Mouse (Mus musculus): ENCODE results near the gene Arg2. TPM values are rescaled to one million over a fixed set of nuclear protein-coding genes. Genes with fewer than 3 reads are reported as not detected.

The Arg2 gene
- polyA plus RNA-seq, 1 experiment from 2014 or later, result 0.67 TPM

DNA sequence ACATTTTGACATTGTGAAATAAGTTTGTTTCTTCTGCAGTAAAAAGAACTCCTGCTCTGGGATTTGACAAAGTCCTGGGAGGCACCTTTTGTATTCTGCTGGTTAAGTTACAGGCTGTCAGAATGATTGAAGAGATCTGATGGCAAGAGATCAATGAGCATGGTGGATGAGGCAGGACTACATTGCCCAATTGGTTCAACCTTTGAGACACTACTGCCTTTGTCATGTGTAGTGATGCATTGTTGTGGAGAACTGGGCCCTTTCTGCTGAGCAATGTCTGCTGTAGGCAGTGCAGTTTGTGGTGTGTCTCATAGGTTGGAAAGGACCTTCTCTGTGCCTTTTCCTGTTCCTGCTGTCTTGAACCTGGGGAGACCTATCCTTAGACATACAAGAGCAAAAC, 10.8 kb downstream of the Arg2 start:
- Histone ChIP-seq H3K27me3 (ENCODE audit: control insufficient read depth, insufficient read depth, low read length) (no peaks in the 10 kb centered on the region), H3K9ac (ENCODE audit: low read length) (no peak overlapping the region), H3K4me3 (ENCODE audit: low read length) (no peak overlapping the region), H3K4me2 (ENCODE audit: low read depth, low read length) (no peak overlapping the region), H3K4me1 (ENCODE audit: control insufficient read depth, insufficient read depth, low read length) (no peaks in the 10 kb centered on the region), H3K36me3 (ENCODE audit: control insufficient read depth, insufficient read depth) (no peaks in the 10 kb centered on the region), H3K27ac (ENCODE audit: low read length) (no peak overlapping the region), H3K9me3 (replicated peaks; ENCODE audit: control insufficient read depth, low read length) (no peaks in the 10 kb centered on the region)
- no peak for ATAC-seq (replicated peaks; ENCODE audit: extremely low read depth, insufficient read depth, low FRiP score)

DNA sequence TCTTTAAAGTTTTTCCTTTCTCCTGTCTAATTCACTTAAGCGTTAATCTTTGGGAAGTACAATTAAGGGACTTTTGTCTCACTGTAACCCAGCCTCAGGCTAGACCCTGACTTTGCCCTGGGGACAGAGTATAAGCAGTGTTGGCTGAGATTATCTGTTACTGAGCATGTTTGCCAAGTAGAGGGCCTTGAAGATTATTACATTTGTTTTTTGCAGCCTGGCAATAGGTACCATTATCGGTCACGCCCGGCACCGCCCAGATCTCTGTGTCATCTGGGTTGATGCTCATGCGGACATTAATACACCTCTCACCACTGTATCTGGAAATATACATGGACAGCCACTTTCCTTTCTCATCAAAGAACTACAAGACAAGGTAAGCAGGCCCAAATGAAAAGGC, 19.1 kb downstream of the Arg2 start:
- peaks cover under 1% of the 10 kb centered on the region; the same call in 1 of the 2 replicates for H3K36me3 ChIP-seq (ENCODE audit: control insufficient read depth, insufficient read depth)
- H3K4me2 ChIP-seq (ENCODE audit: low read depth, low read length), result no peak overlapping the region
- H3K27me3 ChIP-seq (ENCODE audit: control insufficient read depth, insufficient read depth, low read length), result no peaks in the 10 kb centered on the region
- WGBS, result 91% methylated on average over 6 of the region's 6 CpGs
- H3K27ac ChIP-seq (ENCODE audit: low read length), result no peak overlapping the region
- no peak overlapping the region for H3K4me3 ChIP-seq (ENCODE audit: low read length)
- no peaks in the 10 kb centered on the region for H3K9me3 ChIP-seq (replicated peaks; ENCODE audit: control insufficient read depth, low read length)
- no peak overlapping the region for H3K9ac ChIP-seq (ENCODE audit: low read length)
- ATAC-seq (replicated peaks; ENCODE audit: extremely low read depth, insufficient read depth, low FRiP score), result no peak
- H3K4me1 ChIP-seq (ENCODE audit: control insufficient read depth, insufficient read depth, low read length), result 0 out of 2 replicates have a peak, but pooled peaks cover 3% of the 10 kb centered on the region

DNA sequence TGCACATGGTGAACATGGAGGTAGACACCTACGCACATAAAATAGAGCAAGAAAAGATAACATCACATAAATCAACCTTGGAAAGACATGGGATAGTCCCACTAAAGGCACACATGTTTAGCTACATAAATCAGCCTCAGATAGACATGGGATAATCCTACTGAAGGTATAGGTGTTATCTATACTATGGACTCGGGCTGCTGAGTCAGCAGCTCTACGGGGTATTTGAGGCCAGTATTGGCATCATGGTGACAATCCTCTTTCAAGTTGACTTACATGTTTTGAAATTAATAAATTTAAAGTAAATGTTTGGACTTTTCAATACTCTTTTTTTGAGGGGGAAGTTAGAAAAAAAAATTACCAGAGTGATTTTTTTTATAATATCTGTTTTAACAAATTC, 32.3 kb downstream of the Arg2 start:
- Histone ChIP-seq H3K27ac (ENCODE audit: low read length) (no peak overlapping the region), H3K27me3 (ENCODE audit: control insufficient read depth, insufficient read depth, low read length) (no peaks in the 10 kb centered on the region), H3K4me1 (ENCODE audit: control insufficient read depth, insufficient read depth, low read length) (peaks cover 7% of the 10 kb centered on the region), H3K4me3 (ENCODE audit: low read length) (no peak overlapping the region), H3K4me2 (ENCODE audit: low read depth, low read length) (no peak overlapping the region), H3K9ac (ENCODE audit: low read length) (no peak overlapping the region), H3K36me3 (ENCODE audit: control insufficient read depth, insufficient read depth) (peaks cover 32% of the 10 kb centered on the region), H3K9me3 (replicated peaks; ENCODE audit: control insufficient read depth, low read length) (no peaks in the 10 kb centered on the region)
- 92% methylated on average over 3 of the region's 3 CpGs for WGBS
- ATAC-seq (replicated peaks; ENCODE audit: extremely low read depth, insufficient read depth, low FRiP score), result no peak

DNA sequence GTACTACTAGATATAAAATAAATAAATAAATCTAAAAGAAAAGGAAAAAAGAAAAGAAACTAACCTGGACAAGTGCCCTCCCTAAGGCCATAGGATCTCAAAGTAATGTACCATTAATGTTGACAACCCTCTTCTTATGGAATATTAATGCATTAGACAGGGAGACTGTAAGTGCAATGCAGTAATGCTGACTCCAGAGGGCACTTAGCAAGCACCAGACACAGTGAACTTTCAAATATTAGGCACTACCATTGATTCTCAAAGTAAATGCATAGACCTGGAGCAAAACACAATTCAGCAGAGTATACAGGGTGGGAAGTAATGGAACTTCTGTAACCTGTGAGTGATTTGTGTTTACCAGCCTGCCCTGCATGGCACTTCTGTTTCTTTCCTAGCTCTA, 38.6 kb downstream of the Arg2 start:
- Histone ChIP-seq H3K4me3 (ENCODE audit: low read length) (no peak overlapping the region), H3K9ac (ENCODE audit: low read length) (no peak overlapping the region), H3K4me1 (ENCODE audit: control insufficient read depth, insufficient read depth, low read length) (peaks cover 7% of the 10 kb centered on the region), H3K27ac (ENCODE audit: low read length) (no peak overlapping the region), H3K36me3 (ENCODE audit: control insufficient read depth, insufficient read depth) (no peaks in the 10 kb centered on the region), H3K4me2 (ENCODE audit: low read depth, low read length) (no peak overlapping the region), H3K27me3 (ENCODE audit: control insufficient read depth, insufficient read depth, low read length) (no peaks in the 10 kb centered on the region), H3K9me3 (replicated peaks; ENCODE audit: control insufficient read depth, low read length) (no peaks in the 10 kb centered on the region)
- no peak for ATAC-seq (replicated peaks; ENCODE audit: extremely low read depth, insufficient read depth, low FRiP score)

DNA sequence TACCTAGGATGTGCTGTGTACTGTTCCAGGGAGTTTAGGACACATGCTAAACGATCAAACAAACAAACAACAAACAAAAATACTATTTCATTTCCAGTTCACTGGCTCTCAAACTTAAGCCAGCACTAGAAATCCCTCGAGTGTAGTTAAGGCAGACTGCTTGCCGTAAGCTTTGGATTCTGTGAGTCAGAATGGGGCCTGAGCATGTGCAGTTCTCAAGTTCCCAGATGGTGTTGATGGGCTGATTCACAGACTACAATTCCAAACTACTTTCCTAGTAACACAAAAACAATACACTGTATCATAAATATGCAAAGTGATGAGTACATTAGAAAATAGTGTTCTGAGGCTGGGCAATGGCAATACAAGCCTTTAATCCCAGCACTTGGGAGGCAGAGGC, 39.8 kb downstream of the Arg2 start:
- WGBS, result 79% methylated on average over 3 of the region's 3 CpGs
- H3K27ac ChIP-seq (ENCODE audit: low read length), result no peak overlapping the region

DNA sequence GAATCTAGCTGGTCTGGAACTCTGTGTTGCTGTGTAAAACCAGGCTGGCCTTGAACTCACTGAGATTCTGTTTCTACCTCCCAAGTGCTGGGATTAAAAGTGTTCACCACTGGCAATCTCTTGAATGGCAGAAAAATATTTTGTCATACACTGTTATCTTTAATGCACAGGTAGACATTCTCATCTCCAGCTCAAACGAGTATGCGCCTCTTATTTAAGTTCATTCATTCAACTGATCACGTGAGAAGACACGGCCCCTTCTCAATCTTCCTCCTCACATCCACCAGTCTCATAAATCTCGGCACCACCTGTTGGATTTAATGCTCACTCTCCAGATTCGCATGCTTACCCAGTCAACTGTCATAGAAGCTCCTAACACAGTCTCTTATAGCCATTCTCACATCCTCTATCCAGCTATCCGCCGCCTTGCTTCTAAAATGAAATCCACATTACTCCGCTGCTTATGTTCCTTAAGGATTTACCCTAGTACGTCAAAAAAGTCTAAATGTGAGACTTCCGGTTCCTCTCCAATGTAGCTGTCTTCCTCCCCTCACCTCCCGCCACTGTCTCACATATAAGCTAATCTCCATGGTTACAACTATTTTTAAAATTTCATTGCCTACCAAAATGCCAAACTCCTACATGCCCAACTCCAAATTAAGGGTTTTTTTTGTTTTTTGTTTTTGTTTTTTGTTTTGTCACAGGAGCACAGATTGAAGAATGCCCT, 40.9 kb downstream of the Arg2 start:
- 33% methylated on average over 12 of the region's 12 CpGs for WGBS

More for the DNA sequence above, 39.8 kb downstream of the Arg2 start:
- no peaks in the 10 kb centered on the region for H3K9me3 ChIP-seq (replicated peaks; ENCODE audit: control insufficient read depth, low read length)
- H3K27me3 ChIP-seq (ENCODE audit: control insufficient read depth, insufficient read depth, low read length), result no peaks in the 10 kb centered on the region
- H3K9ac ChIP-seq (ENCODE audit: low read length), result no peak overlapping the region
- H3K4me3 ChIP-seq (ENCODE audit: low read length), result no peak overlapping the region
- H3K4me2 ChIP-seq (ENCODE audit: low read depth, low read length), result no peak overlapping the region
- no peak for ATAC-seq (replicated peaks; ENCODE audit: extremely low read depth, insufficient read depth, low FRiP score)
- H3K36me3 ChIP-seq (ENCODE audit: control insufficient read depth, insufficient read depth), result peaks cover 8% of the 10 kb centered on the region
- H3K4me1 ChIP-seq (ENCODE audit: control insufficient read depth, insufficient read depth, low read length), result peaks cover 7% of the 10 kb centered on the region

DNA sequence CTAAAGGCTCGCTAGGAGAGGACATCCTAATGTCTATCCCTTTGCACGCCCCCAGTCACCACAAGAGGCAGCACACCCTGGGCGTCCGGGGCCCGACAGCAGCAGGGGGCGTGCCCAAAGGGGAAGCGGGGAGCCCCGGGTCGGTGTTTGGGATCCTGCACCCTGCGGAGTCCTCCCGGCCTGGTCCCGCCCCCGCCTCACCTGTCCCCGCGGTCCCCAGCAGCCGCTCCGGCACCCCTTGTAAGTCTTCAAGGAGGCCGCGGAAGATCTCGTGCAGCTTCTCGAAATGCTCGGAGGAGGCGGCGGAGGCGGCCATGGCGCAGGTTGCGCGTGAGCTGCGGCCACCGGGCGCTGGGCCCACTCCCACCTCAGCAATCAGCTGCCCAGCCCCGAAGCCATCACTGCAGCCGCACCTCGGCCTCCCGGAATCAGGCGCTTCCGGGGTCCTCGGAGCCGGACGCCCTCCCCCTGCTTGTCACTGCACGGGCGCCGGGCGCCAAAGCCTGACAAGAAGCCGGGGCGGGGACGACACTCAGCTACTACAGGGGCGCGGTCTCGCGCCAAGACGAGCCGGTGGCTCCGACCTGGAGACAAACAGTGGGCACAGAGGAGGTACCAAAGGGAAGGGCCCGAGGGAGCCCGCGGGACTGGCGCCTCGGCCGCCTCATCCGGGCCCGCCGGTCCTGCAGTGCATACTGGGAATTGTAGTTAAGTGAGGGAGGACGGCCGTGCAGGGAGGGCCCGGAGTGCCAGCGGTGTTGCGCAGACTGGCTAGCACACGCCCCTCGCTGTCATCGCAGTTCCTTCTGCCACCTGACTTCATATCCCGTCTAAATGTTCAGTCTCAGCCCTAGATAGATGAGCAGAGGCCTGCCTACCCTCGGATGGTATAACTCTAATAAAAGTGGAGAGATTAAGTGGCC, 41.7 kb downstream of the Arg2 start, which contains the start of gene Vti1b:
Gene Vti1b (minus strand): TSS at position 649 of the 923 bp plus-strand sequence.
- peaks cover 15% of the 10 kb centered on the region for H3K36me3 ChIP-seq (ENCODE audit: control insufficient read depth, insufficient read depth)
- H3K27ac ChIP-seq (ENCODE audit: low read length), result peak within 1 kb of the TSS; percentile 96
- peak within 1 kb of the TSS; percentile 86 for H3K4me2 ChIP-seq (ENCODE audit: low read depth, low read length)
- H3K4me1 ChIP-seq (ENCODE audit: control insufficient read depth, insufficient read depth, low read length), result peaks cover 7% of the 10 kb centered on the region
- H3K9me3 ChIP-seq (replicated peaks; ENCODE audit: control insufficient read depth, low read length), result no peaks in the 10 kb centered on the region
- H3K27me3 ChIP-seq (ENCODE audit: control insufficient read depth, insufficient read depth, low read length), result no peaks in the 10 kb centered on the region
- peak; percentile 97 for ATAC-seq (replicated peaks; ENCODE audit: extremely low read depth, insufficient read depth, low FRiP score)
- peak within 1 kb of the TSS; percentile 100 for H3K4me3 ChIP-seq (ENCODE audit: low read length)
- H3K9ac ChIP-seq (ENCODE audit: low read length), result peak within 1 kb of the TSS; percentile 94
- WGBS, result under 1% methylated on average over 73 of the region's 73 CpGs

More for the DNA sequence above, 40.9 kb downstream of the Arg2 start:
- Histone ChIP-seq H3K36me3 (ENCODE audit: control insufficient read depth, insufficient read depth) (peaks cover 15% of the 10 kb centered on the region), H3K4me2 (ENCODE audit: low read depth, low read length) (peak overlapping the region; percentile 86), H3K9ac (ENCODE audit: low read length) (peak overlapping the region; percentile 94), H3K27me3 (ENCODE audit: control insufficient read depth, insufficient read depth, low read length) (no peaks in the 10 kb centered on the region), H3K9me3 (replicated peaks; ENCODE audit: control insufficient read depth, low read length) (no peaks in the 10 kb centered on the region), H3K4me1 (ENCODE audit: control insufficient read depth, insufficient read depth, low read length) (peaks cover 7% of the 10 kb centered on the region), H3K4me3 (ENCODE audit: low read length) (peak overlapping the region; percentile 100), H3K27ac (ENCODE audit: low read length) (no peak overlapping the region; the same call in 1 of the 2 replicates)
- ATAC-seq (replicated peaks; ENCODE audit: extremely low read depth, insufficient read depth, low FRiP score), result no peak

DNA sequence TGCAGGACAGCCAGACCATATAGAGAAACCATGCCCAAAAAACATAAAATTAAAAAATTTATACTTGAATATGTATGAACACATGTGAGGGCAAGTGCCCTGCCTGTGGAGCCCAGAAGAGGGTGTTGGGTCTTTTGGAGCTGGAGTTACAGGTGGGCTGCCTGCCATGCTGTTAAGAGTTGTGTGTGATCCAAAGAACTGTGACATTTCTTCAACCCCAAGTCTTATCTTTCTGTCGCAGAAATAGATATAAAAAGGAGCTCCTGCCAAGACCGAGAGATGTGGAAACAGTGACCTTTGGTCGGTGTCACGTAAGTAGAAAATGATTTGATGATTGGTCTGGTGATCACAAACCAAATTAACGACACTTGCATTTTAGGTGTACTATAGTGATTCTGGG, 43.1 kb downstream of the Arg2 start:
- Histone ChIP-seq H3K36me3 (ENCODE audit: control insufficient read depth, insufficient read depth) (peaks cover 18% of the 10 kb centered on the region), H3K27me3 (ENCODE audit: control insufficient read depth, insufficient read depth, low read length) (no peaks in the 10 kb centered on the region), H3K4me1 (ENCODE audit: control insufficient read depth, insufficient read depth, low read length) (peaks cover 7% of the 10 kb centered on the region), H3K4me2 (ENCODE audit: low read depth, low read length) (no peak overlapping the region), H3K27ac (ENCODE audit: low read length) (no peak overlapping the region), H3K4me3 (ENCODE audit: low read length) (no peak overlapping the region), H3K9me3 (replicated peaks; ENCODE audit: control insufficient read depth, low read length) (no peaks in the 10 kb centered on the region), H3K9ac (ENCODE audit: low read length) (no peak overlapping the region)
- no peak for ATAC-seq (replicated peaks; ENCODE audit: extremely low read depth, insufficient read depth, low FRiP score)
- 70% methylated on average over 5 of the region's 5 CpGs for WGBS

DNA sequence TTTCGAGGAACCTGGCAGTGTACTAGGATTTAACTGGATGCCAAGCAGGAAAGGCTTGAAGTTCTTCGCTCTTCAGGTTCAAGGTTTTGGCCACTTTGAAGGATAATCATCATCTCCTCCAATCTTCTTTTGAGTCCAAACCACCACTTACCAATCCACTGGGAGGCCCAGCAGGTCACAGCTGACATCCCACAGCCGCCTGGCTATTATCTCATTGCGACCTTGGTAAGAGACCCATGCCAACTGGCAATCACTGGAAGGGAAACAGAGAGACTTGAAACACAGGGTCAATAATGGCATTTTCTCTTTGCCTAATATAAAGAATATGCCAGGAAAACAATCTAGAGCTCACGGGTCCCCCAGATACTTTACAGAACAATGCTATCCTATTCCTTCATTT, 45.4 kb downstream of the Arg2 start:
- no peak for ATAC-seq (replicated peaks; ENCODE audit: extremely low read depth, insufficient read depth, low FRiP score)
- WGBS, result 89% methylated on average over 5 of the region's 5 CpGs
- H3K36me3 ChIP-seq (ENCODE audit: control insufficient read depth, insufficient read depth), result peaks cover 22% of the 10 kb centered on the region

More for the DNA sequence above, 45.4 kb downstream of the Arg2 start:
- H3K27me3 ChIP-seq (ENCODE audit: control insufficient read depth, insufficient read depth, low read length), result no peaks in the 10 kb centered on the region
- H3K27ac ChIP-seq (ENCODE audit: low read length), result no peak overlapping the region
- no peaks in the 10 kb centered on the region for H3K9me3 ChIP-seq (replicated peaks; ENCODE audit: control insufficient read depth, low read length)
- peaks cover 7% of the 10 kb centered on the region for H3K4me1 ChIP-seq (ENCODE audit: control insufficient read depth, insufficient read depth, low read length)
- no peak overlapping the region for H3K9ac ChIP-seq (ENCODE audit: low read length)
- no peak overlapping the region for H3K4me3 ChIP-seq (ENCODE audit: low read length)
- H3K4me2 ChIP-seq (ENCODE audit: low read depth, low read length), result no peak overlapping the region
